Mouse (Mus musculus) midbrain, embryonic 10.5 days (tissue): ENCODE data around the gene Serhl. TPM values are rescaled to one million over a fixed set of nuclear protein-coding genes. Genes with fewer than 3 reads are reported as not detected.
"Not testable (repeated sequence)": the region's sequence is repeated elsewhere in the genome, so short reads cannot be mapped to it uniquely, and the experiment has no call there.

Experiments used
- DNase-seq: peaks from one replicate; pipeline ENCODE4 v3.0.0-alpha.2; 2017; ENCODE audit warnings: low spot score
- H3K27ac ChIP-seq: fragments of 300-500 bp; sonication (generic); replicated peaks from 2 replicates; pipeline ENCODE4 v1.5.1; 2016; ENCODE audit warnings: mild to moderate bottlenecking
- H3K27me3 ChIP-seq: fragments of 300-500 bp; sonication (generic); 2 replicates; pipeline ENCODE4 v1.6.1; 2016; ENCODE audit warnings: low read depth, mild to moderate bottlenecking; ENCODE audit not compliant: poor library complexity, severe bottlenecking
- H3K36me3 ChIP-seq: fragments of 300-500 bp; sonication (generic); 2 replicates; pipeline ENCODE4 v1.6.1; 2016; ENCODE audit warnings: mild to moderate bottlenecking, moderate library complexity
- H3K4me1 ChIP-seq: fragments of 300-500 bp; sonication (generic); 2 replicates; pipeline ENCODE4 v1.6.1; 2016
- H3K4me3 ChIP-seq: fragments of 300-500 bp; sonication (generic); 2 replicates; pipeline ENCODE4 v1.5.1; 2016; ENCODE audit warnings: mild to moderate bottlenecking, moderate library complexity
- H3K9me3 ChIP-seq: fragments of 300-500 bp; sonication (generic); replicated peaks from 2 replicates; pipeline ENCODE4 v1.6.1; 2016; ENCODE audit warnings: mild to moderate bottlenecking
- WGBS: fragments of 180-500 bp; shearing (Covaris S2); methylation state at CpG from one replicate; pipeline ENCODE4 v1.1.7; 2016; 5-methylcytosine and 5-hydroxymethylcytosine counted together
- polyA plus RNA-seq: library from polyadenylated mRNA; unstranded; fragments of >200 nt; fragmentation: Nextera tagmentation; extraction: Ambion mirVana; gene quantifications from 2 replicates; pipeline ENCODE4 v1.2.1, GENCODE M21; 2016

The Serhl gene
- polyA plus RNA-seq, 1 experiment from 2014 or later, result 54.2 TPM

DNA sequence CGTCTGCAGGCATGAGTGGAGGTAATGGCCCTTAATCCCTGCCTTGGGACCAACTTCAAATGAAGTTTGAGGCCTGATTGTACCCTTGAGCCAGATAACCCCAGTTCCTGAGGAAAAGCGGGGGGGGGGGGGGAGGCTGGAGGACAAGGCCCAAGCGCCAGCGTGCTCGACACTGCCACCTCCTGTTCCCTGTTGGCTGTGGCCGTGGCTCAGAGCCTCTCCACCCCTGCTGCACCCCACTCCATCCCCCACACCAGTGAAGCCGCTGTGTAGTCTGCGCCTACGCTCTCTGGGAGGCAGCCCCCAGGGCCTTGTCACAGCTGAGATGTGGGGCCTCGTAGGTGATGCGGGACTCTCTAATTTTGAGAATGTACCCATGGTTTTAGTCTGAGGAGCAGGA, 23.6 kb downstream of the Serhl start:
- Histone ChIP-seq H3K9me3 (no peaks in the 10 kb centered on the region), H3K4me1 (peaks cover 46% of the 10 kb centered on the region), H3K27ac (peak overlapping the region; percentile 33; the same call in 1 of the 2 replicates), H3K27me3 (no peaks in the 10 kb centered on the region), H3K36me3 (peaks cover 42% of the 10 kb centered on the region), H3K4me3 (no peak overlapping the region)
- DNase-seq, result peak; percentile 65
- 21% methylated on average over 10 of the region's 11 CpGs for WGBS

DNA sequence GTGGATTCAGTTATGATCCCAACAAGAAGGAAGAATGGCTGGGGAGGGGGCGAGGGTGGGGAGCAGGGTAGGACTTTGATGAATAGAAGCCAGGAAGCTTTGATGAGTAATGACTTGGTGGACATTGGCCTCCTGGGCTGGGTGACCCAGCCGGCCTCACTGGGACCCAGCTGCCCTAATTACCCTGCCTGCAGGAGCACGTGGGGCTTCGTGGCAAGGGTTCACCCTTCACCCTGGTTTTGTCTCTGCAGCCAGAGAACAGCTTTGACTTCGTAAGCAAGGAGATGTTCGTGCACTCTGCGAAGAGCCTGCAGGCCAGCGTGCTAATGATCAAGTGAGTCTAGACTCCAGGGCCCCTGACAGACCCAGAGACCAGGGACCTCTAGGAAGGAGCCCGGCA, 24.8 kb downstream of the Serhl start:
- no peak for DNase-seq
- 84% methylated on average over 9 of the region's 9 CpGs for WGBS
- Histone ChIP-seq H3K4me3 (no peak overlapping the region), H3K9me3 (no peaks in the 10 kb centered on the region), H3K4me1 (peaks cover 40% of the 10 kb centered on the region), H3K27me3 (no peaks in the 10 kb centered on the region), H3K36me3 (peaks cover 54% of the 10 kb centered on the region), H3K27ac (peak overlapping the region; percentile 59)

GRCm38 (mm10) chr15:83115071-83115470, 25.8 kb downstream of the Serhl start:
- DNase-seq, result peak; percentile 50
- H3K4me3 ChIP-seq, result no peak overlapping the region
- no peaks in the 10 kb centered on the region for H3K27me3 ChIP-seq
- peak overlapping the region; percentile 74 for H3K27ac ChIP-seq
- H3K4me1 ChIP-seq, result peaks cover 40% of the 10 kb centered on the region
- no peaks in the 10 kb centered on the region for H3K9me3 ChIP-seq
- 42% methylated on average over 6 of the region's 6 CpGs for WGBS
- H3K36me3 ChIP-seq, result peaks cover 63% of the 10 kb centered on the region

DNA sequence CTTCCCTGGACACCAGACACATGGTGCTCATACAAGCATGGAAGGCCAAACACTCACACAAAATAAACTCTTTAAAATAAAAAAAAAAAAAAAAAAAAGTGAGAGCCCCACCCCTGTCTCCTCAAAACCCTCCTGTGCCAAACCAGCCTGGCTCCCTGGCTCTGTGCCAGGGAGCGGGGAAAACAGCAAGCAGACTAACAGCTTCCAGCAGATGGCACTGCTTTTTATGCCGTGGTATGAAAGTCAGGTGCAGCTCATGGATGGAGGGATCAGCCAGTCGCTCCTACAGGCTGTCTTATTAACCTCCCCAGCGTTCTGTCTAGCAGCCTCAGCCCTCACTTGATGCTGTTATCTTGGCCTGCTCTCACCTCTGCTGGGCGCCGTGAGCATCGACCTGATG, 29.1 kb downstream of the Serhl start:
- Histone ChIP-seq H3K27ac (no peak overlapping the region), H3K36me3 (peaks cover 67% of the 10 kb centered on the region), H3K4me3 (no peak overlapping the region), H3K9me3 (no peaks in the 10 kb centered on the region), H3K4me1 (peaks cover 38% of the 10 kb centered on the region), H3K27me3 (no peaks in the 10 kb centered on the region)
- WGBS, result 86% methylated on average over 7 of the region's 7 CpGs
- no peak for DNase-seq

GRCm38 (mm10) chr15:83121709-83122565, 32.6 kb downstream of the Serhl start:
- Histone ChIP-seq H3K9me3 (no peaks in the 10 kb centered on the region), H3K4me3 (peak overlapping the region; percentile 94), H3K36me3 (peaks cover 54% of the 10 kb centered on the region), H3K27ac (peak overlapping the region; percentile 90), H3K27me3 (no peaks in the 10 kb centered on the region), H3K4me1 (peaks cover 14% of the 10 kb centered on the region)
- peak; percentile 63 for DNase-seq
- 4% methylated on average over 42 of the region's 43 CpGs for WGBS

DNA sequence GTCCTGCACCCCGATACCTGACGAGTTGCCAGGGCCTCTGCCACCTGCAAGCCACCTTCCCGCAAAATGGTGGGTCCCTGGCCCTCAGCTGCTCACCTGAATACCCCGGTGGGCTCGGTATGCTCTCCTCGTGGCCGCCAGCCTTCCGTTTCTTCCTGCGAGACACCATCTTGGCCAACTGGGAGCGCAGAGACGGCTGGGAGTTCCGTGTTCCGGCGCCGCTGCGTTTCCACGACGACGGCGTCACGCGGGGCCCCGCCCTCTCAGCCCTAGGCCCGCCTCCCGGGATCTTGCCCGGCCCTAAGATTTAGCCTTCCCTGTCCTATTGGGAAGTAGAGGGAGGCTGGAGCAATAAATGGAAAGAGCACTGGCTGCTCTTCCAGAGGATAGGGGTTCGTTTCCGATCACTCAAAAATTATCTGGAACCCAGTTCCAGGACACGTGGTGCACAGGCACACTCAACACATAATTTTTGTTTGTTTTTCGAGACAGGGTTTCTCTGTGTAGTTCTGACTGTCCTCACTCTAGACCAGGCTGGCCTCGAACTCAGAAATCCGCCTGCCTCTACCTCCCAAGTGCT, 33.4 kb downstream of the Serhl start, which contains the start of gene Rrp7a:
Rrp7a (minus strand) TSS at position 236 of the 580 bp plus-strand sequence.
- 9% methylated on average over 32 of the region's 32 CpGs for WGBS
- Histone ChIP-seq H3K4me1 (peaks cover 14% of the 10 kb centered on the region), H3K27me3 (no peaks in the 10 kb centered on the region), H3K27ac (peak within 1 kb of the TSS; percentile 90), H3K4me3 (peak within 1 kb of the TSS; percentile 94), H3K9me3 (no peaks in the 10 kb centered on the region), H3K36me3 (peaks cover 54% of the 10 kb centered on the region)
- DNase-seq, result peak; percentile 93

DNA sequence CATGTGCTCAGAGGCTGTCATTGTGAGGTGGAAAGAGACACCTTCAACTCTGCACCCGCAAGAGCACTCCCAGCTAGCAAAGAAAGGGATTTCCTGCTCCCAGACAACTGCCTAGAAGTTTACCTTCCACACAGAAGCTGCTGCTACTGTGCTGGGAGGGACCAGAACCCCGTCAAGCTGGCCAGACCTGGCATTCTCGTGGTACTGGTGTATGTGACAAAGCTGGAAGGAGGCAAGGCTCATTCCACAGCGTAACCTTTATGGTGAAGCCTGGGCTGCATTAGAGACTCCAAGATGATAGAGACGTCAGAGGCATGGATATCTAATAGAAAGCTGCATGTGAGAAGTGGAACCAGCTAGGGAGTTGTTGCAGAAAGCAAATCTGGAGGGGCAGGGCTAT, 35.3 kb downstream of the Serhl start:
- 68% methylated on average over 5 of the region's 5 CpGs for WGBS
- Histone ChIP-seq H3K9me3 (no peaks in the 10 kb centered on the region), H3K4me1 (peaks cover 14% of the 10 kb centered on the region), H3K4me3 (no peak overlapping the region), H3K36me3 (peaks cover 54% of the 10 kb centered on the region), H3K27me3 (no peaks in the 10 kb centered on the region), H3K27ac (no peak overlapping the region; the same call in 1 of the 2 replicates)
- DNase-seq, result no peak

DNA sequence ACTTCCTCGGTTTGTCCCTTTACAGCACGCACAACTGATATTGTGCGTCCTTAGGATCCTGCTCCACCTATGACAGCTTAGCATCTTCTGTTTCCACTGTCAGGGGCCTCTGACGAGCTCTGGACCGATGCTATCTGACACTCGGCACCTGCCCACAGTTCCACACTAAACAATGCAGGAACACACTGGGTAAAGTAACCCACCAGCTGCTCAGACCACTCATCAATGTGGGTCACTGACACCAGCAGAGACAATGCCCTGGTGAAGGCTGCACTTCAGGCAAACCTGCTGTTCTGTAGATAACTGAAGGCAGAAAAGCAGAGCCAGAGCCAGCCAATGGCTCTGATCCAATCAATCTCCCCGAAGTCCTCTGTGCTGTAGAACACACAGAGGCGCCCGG, 37.3 kb downstream of the Serhl start:
- H3K9me3 ChIP-seq, result no peaks in the 10 kb centered on the region
- no peak overlapping the region for H3K4me3 ChIP-seq
- H3K4me1 ChIP-seq, result peaks cover 7% of the 10 kb centered on the region
- H3K36me3 ChIP-seq, result peaks cover 65% of the 10 kb centered on the region
- DNase-seq, result no peak
- WGBS, result 92% methylated on average over 9 of the region's 9 CpGs
- H3K27me3 ChIP-seq, result no peaks in the 10 kb centered on the region
- H3K27ac ChIP-seq, result no peak overlapping the region

GRCm38 (mm10) chr15:83127037-83127436, 37.7 kb downstream of the Serhl start:
- 86% methylated on average over 3 of the region's 3 CpGs for WGBS
- not testable (repeated sequence) for H3K4me3 ChIP-seq, H3K27ac ChIP-seq, DNase-seq, H3K27me3 ChIP-seq, H3K4me1 ChIP-seq, H3K9me3 ChIP-seq
- peaks cover 69% of the 10 kb centered on the region for H3K36me3 ChIP-seq

- 93% methylated on average over 7 of the region's 7 CpGs for WGBS
Observed at GRCm38 (mm10) chr15:83129530-83130231, 40.4 kb downstream of the Serhl start.

GRCm38 (mm10) chr15:83134671-83135070, 45.4 kb downstream of the Serhl start:
- Histone ChIP-seq H3K27ac (no peak overlapping the region), H3K27me3 (no peaks in the 10 kb centered on the region), H3K4me1 (no peaks in the 10 kb centered on the region), H3K9me3 (no peaks in the 10 kb centered on the region), H3K4me3 (no peak overlapping the region), H3K36me3 (peaks cover 95% of the 10 kb centered on the region)
- 95% methylated on average over 6 of the region's 6 CpGs for WGBS
- no peak for DNase-seq

More at GRCm38 (mm10) chr15:83129530-83130231, 40.4 kb downstream of the Serhl start:
- no peaks in the 10 kb centered on the region for H3K9me3 ChIP-seq
- no peaks in the 10 kb centered on the region for H3K4me1 ChIP-seq
- DNase-seq, result no peak
- peaks cover 96% of the 10 kb centered on the region for H3K36me3 ChIP-seq
- H3K27me3 ChIP-seq, result no peaks in the 10 kb centered on the region
- H3K4me3 ChIP-seq, result no peak overlapping the region
- H3K27ac ChIP-seq, result no peak overlapping the region

DNA sequence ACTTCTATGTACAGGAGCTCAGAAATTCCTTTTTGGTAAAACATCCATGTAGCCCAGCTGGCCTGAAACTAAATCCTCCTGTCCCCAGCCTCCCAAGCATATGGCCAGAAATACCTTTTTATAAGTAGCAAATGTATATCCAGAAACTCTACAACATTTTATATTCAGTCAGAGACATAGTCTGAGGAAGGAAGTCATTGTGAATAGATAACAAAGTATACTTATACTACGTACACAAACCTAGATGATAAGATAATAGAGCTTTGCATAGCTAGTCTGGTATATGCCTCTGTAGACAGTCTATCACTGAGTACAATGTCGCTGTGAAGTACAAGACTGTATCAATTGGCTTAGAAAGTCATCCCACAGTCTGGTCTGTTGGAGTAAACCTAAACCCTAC, 46.3 kb downstream of the Serhl start:
- 93% methylated on average over 2 of the region's 2 CpGs for WGBS
- Histone ChIP-seq H3K4me1 (no peaks in the 10 kb centered on the region), H3K27me3 (no peaks in the 10 kb centered on the region), H3K4me3 (no peak overlapping the region), H3K36me3 (peaks cover 90% of the 10 kb centered on the region), H3K27ac (no peak overlapping the region), H3K9me3 (no peaks in the 10 kb centered on the region)
- DNase-seq, result no peak
